Mouse (Mus musculus) hindbrain, embryonic 11.5 days (tissue): ENCODE measurements around the gene Psmb8. TPM values are rescaled to one million over a fixed set of nuclear protein-coding genes. Genes with fewer than 3 reads are reported as not detected.
A peak's percentile ranks its signal among the peaks of the same experiment; 100 is the strongest.

ENCODE experiments used
- ATAC-seq: fragments of 200-750 bp; cut with Nextera tagmentation; 2 replicates; pipeline ENCODE4 v1.8.0; 2017; ENCODE audit warnings: mild to moderate bottlenecking, moderate TSS enrichment, moderate library complexity; ENCODE audit not compliant: low FRiP score
- DNase-seq: peaks from one replicate; pipeline ENCODE4 v3.0.0-alpha.2; 2015; ENCODE audit warnings: low spot score
- H3K27ac ChIP-seq: fragments of 300-500 bp; sonication (generic); 2 replicates; pipeline ENCODE4 v1.5.1; 2014; ENCODE audit warnings: mild to moderate bottlenecking, low read depth, low read length
- H3K27me3 ChIP-seq: fragments of 300-500 bp; sonication (generic); 2 replicates; pipeline ENCODE4 v1.6.1; 2014; ENCODE audit warnings: mild to moderate bottlenecking, low read length, moderate library complexity, mixed read lengths; ENCODE audit not compliant: control insufficient read depth, insufficient read depth
- H3K36me3 ChIP-seq: fragments of 300-500 bp; sonication (generic); 2 replicates; pipeline ENCODE4 v1.6.1; 2014; ENCODE audit warnings: mild to moderate bottlenecking, low read length, moderate library complexity, mixed read lengths; ENCODE audit not compliant: control insufficient read depth, insufficient read depth
- H3K4me1 ChIP-seq: fragments of 300-500 bp; sonication (generic); replicated peaks from 2 replicates; pipeline ENCODE4 v1.6.1; 2014; ENCODE audit warnings: low read length, mixed read lengths; ENCODE audit not compliant: control insufficient read depth, insufficient read depth
- H3K4me2 ChIP-seq: fragments of 300-500 bp; sonication (generic); replicated peaks from 2 replicates; pipeline ENCODE4 v1.6.1; 2014; ENCODE audit warnings: mild to moderate bottlenecking, low read depth, low read length
- H3K4me3 ChIP-seq: fragments of 300-500 bp; sonication (generic); 2 replicates; pipeline ENCODE4 v1.5.1; 2014; ENCODE audit warnings: low read depth, low read length
- H3K9ac ChIP-seq: fragments of 300-500 bp; sonication (generic); 2 replicates; pipeline ENCODE4 v1.6.1; 2014; ENCODE audit warnings: low read depth, low read length
- H3K9me3 ChIP-seq: fragments of 300-500 bp; sonication (generic); 2 replicates; pipeline ENCODE4 v1.6.1; 2016; ENCODE audit warnings: low read length; ENCODE audit not compliant: control insufficient read depth
- WGBS: fragments of 180-500 bp; shearing (Covaris S2); extraction: QIAGEN DNeasy Blood & Tissue Kit; methylation state at CpG from one replicate; pipeline ENCODE4 v1.1.7; 2014; 5-methylcytosine and 5-hydroxymethylcytosine counted together
- polyA plus RNA-seq: library from polyadenylated mRNA; unstranded; fragments of >200 nt; fragmentation: Nextera tagmentation; extraction: Ambion mirVana; gene quantifications from 2 replicates; pipeline ENCODE4 v1.2.1, GENCODE M21; 2014

Gene Psmb8
- polyA plus RNA-seq, 1 experiment from 2014 or later: 1.3 TPM

GRCm38 (mm10) chr17:34205746-34206176 is 8.2 kb downstream of the Psmb8 start:
- Histone ChIP-seq H3K27me3 (peaks cover 23% of the 10 kb centered on the region), H3K4me1 (peaks cover 6% of the 10 kb centered on the region; the same call in 1 of the 2 replicates), H3K9ac (no peak overlapping the region), H3K36me3 (no peaks in the 10 kb centered on the region), H3K27ac (no peak overlapping the region), H3K4me3 (no peak overlapping the region), H3K4me2 (no peak overlapping the region), H3K9me3 (no peaks in the 10 kb centered on the region)
- peak; percentile 48 for DNase-seq
- ATAC-seq: no peak
- 22% methylated on average over 9 of the region's 9 CpGs for WGBS

GRCm38 (mm10) chr17:34206731-34207130 is 9.2 kb downstream of the Psmb8 start:
- WGBS: 94% methylated on average over 5 of the region's 5 CpGs
- Histone ChIP-seq H3K27me3 (peaks cover 22% of the 10 kb centered on the region), H3K4me2 (no peak overlapping the region)

GRCm38 (mm10) chr17:34207456-34207855 is 9.9 kb downstream of the Psmb8 start:
- H3K4me3 ChIP-seq: no peak overlapping the region
- WGBS: 57% methylated on average over 3 of the region's 3 CpGs
- no peak overlapping the region for H3K4me2 ChIP-seq
- peaks cover 6% of the 10 kb centered on the region; the same call in 1 of the 2 replicates for H3K4me1 ChIP-seq
- ATAC-seq: no peak
- H3K27ac ChIP-seq: no peak overlapping the region
- no peaks in the 10 kb centered on the region for H3K36me3 ChIP-seq
- peaks cover 27% of the 10 kb centered on the region for H3K27me3 ChIP-seq
- no peaks in the 10 kb centered on the region for H3K9me3 ChIP-seq
- H3K9ac ChIP-seq: no peak overlapping the region
- DNase-seq: no peak

More at GRCm38 (mm10) chr17:34206731-34207130, 9.2 kb downstream of the Psmb8 start:
- DNase-seq (no peak), ATAC-seq (no peak)
- H3K36me3 ChIP-seq: no peaks in the 10 kb centered on the region
- no peak overlapping the region for H3K4me3 ChIP-seq
- H3K4me1 ChIP-seq: peaks cover 6% of the 10 kb centered on the region; the same call in 1 of the 2 replicates
- H3K9ac ChIP-seq: no peak overlapping the region
- H3K27ac ChIP-seq: no peak overlapping the region
- no peaks in the 10 kb centered on the region for H3K9me3 ChIP-seq

GRCm38 (mm10) chr17:34207866-34208265 is 10.3 kb downstream of the Psmb8 start:
- Histone ChIP-seq H3K36me3 (no peaks in the 10 kb centered on the region), H3K4me2 (no peak overlapping the region), H3K27ac (no peak overlapping the region), H3K9ac (no peak overlapping the region), H3K4me3 (no peak overlapping the region), H3K27me3 (peaks cover 29% of the 10 kb centered on the region), H3K9me3 (no peaks in the 10 kb centered on the region), H3K4me1 (peaks cover 6% of the 10 kb centered on the region; the same call in 1 of the 2 replicates)
- DNase-seq (no peak), ATAC-seq (no peak)
- WGBS: 94% methylated on average over 8 of the region's 9 CpGs

GRCm38 (mm10) chr17:34208421-34208820 is 10.9 kb downstream of the Psmb8 start:
- WGBS: 30% methylated on average over 8 of the region's 10 CpGs
- Histone ChIP-seq H3K9ac (no peak overlapping the region), H3K27me3 (peaks cover 33% of the 10 kb centered on the region), H3K4me3 (no peak overlapping the region), H3K4me2 (no peak overlapping the region), H3K4me1 (peaks cover 6% of the 10 kb centered on the region; the same call in 1 of the 2 replicates), H3K9me3 (no peaks in the 10 kb centered on the region), H3K27ac (no peak overlapping the region), H3K36me3 (no peaks in the 10 kb centered on the region)
- DNase-seq: no peak
- ATAC-seq: no peak

- DNase-seq: no peak
- Histone ChIP-seq H3K4me3 (no peak overlapping the region), H3K36me3 (no peaks in the 10 kb centered on the region), H3K4me2 (no peak overlapping the region), H3K27ac (no peak overlapping the region), H3K9me3 (no peaks in the 10 kb centered on the region), H3K9ac (no peak overlapping the region), H3K27me3 (peaks cover 38% of the 10 kb centered on the region), H3K4me1 (peaks cover 5% of the 10 kb centered on the region; the same call in 1 of the 2 replicates)
- WGBS: 43% methylated on average over 3 of the region's 3 CpGs
- ATAC-seq: no peak
Observed at GRCm38 (mm10) chr17:34209680-34210079, 12.2 kb downstream of the Psmb8 start.

GRCm38 (mm10) chr17:34210599-34210998 is 13.1 kb downstream of the Psmb8 start:
- Histone ChIP-seq H3K36me3 (no peaks in the 10 kb centered on the region), H3K27me3 (peaks cover 33% of the 10 kb centered on the region), H3K27ac (no peak overlapping the region), H3K9ac (no peak overlapping the region), H3K9me3 (no peaks in the 10 kb centered on the region), H3K4me3 (no peak overlapping the region), H3K4me1 (no peaks in the 10 kb centered on the region), H3K4me2 (no peak overlapping the region)
- ATAC-seq (no peak), DNase-seq (no peak)
- WGBS: 86% methylated on average over 3 of the region's 3 CpGs

- Histone ChIP-seq H3K27me3 (peaks cover 26% of the 10 kb centered on the region), H3K9ac (no peak overlapping the region), H3K4me1 (no peaks in the 10 kb centered on the region), H3K4me2 (no peak overlapping the region), H3K4me3 (no peak overlapping the region), H3K9me3 (no peaks in the 10 kb centered on the region), H3K36me3 (no peaks in the 10 kb centered on the region), H3K27ac (no peak overlapping the region)
- no peak for ATAC-seq
- no peak for DNase-seq
- 21% methylated on average over 23 of the region's 23 CpGs for WGBS
Observed at GRCm38 (mm10) chr17:34211746-34212365, 14.3 kb downstream of the Psmb8 start.

GRCm38 (mm10) chr17:34213936-34214335 is 16.4 kb downstream of the Psmb8 start:
- WGBS: 39% methylated on average over 21 of the region's 21 CpGs
- H3K4me3 ChIP-seq: no peak overlapping the region

More at GRCm38 (mm10) chr17:34213936-34214335, 16.4 kb downstream of the Psmb8 start:
- H3K4me2 ChIP-seq: no peak overlapping the region
- H3K4me1 ChIP-seq: no peaks in the 10 kb centered on the region
- H3K27me3 ChIP-seq: peaks cover 26% of the 10 kb centered on the region
- no peaks in the 10 kb centered on the region for H3K9me3 ChIP-seq
- ATAC-seq (no peak), DNase-seq (no peak)
- no peak overlapping the region for H3K27ac ChIP-seq
- H3K9ac ChIP-seq: no peak overlapping the region
- no peaks in the 10 kb centered on the region for H3K36me3 ChIP-seq
